Mouse (Mus musculus): ENCODE results near the gene Spock1. TPM values are rescaled to one million over a fixed set of nuclear protein-coding genes. Genes with fewer than 3 reads are reported as not detected.

Gene Spock1
- total RNA-seq, 1 experiment = 0.40 TPM

DNA sequence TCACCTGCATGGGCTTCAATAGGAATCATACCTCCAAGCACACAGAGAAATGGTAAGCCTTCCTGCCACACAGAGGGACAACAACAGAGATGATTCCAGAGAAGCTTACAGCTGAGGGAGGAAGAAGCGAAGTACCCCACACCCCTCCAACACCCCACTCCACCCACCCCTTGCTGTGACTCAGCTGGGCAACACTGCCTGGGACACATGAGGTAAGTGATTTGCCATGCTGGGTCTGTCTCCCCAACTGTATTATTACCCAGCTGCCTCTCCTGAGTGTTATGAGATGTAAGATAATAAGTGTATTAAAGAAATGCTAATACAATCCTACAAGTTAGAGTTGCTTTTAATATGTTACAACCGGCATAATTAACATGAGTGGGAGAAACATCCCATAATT lies 267.2 kb downstream of the Spock1 start:
- Histone ChIP-seq H3K4me1 (ENCODE audit: control insufficient read depth in 2 of 2, insufficient read depth in 2 of 2, low read length in 2 of 2, poor library complexity in 1 of 2) (no peaks in the 10 kb centered on the region), H3K9me3 (ENCODE audit: control insufficient read depth, insufficient read depth, low read depth, low read length) (no peaks in the 10 kb centered on the region), H3K4me3 (ENCODE audit: insufficient read depth in 1 of 2, low read depth in 1 of 2, low read length in 2 of 2, poor library complexity in 1 of 2, severe bottlenecking in 1 of 2) (no peak overlapping the region), H3K27ac (ENCODE audit: insufficient read depth, low read depth, low read length, poor library complexity, severe bottlenecking) (no peak overlapping the region), H3K36me3 (ENCODE audit: control insufficient read depth, insufficient read depth, low read length, poor library complexity, severe bottlenecking) (no peaks in the 10 kb centered on the region), H3K9ac (ENCODE audit: insufficient read depth, low read depth, low read length, poor library complexity, severe bottlenecking) (no peak overlapping the region)
- no peak for DNase-seq (ENCODE audit: low read depth, low spot score)
- in situ Hi-C loops (cut with MboI; ENCODE audit: low sequenced_read_pairs in 2 of 2, unreplicated experiment in 2 of 2) = no loop called here
- TF ChIP-seq MAFK (IDR thresholded peaks at IDR 0.05; ENCODE audit: insufficient read depth, low read depth, low read length) (no peak), HCFC1 (IDR thresholded peaks at IDR 0.05; ENCODE audit: borderline replicate concordance, insufficient read depth, low read length) (no peak), ZC3H11A (IDR thresholded peaks at IDR 0.05; ENCODE audit: borderline replicate concordance, low read depth, low read length) (no peak), CHD2 (IDR thresholded peaks at IDR 0.05; ENCODE audit: low read depth, low read length) (no peak), ZNF384 (IDR thresholded peaks at IDR 0.05; ENCODE audit: low read depth, low read length) (no peak)

DNA sequence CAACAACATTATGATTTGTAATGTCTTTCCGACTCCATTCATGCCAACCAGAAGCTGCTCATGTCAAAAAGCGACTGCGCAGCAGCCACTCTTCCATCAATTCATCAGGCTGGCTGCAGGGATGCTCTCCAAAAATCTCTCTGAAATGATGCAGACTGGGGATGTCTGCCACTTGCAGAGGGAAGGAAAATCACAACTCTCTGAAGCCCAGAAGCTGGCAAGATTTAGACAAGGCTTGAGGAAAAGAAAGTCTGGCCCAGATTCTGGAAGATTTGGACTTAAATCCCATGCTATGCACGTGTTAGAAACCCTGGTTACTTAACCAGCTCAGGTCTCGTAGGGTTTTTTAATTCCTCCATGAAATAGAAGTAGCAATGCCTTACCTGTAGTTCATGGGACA lies 269.3 kb downstream of the Spock1 start:
- no peak overlapping the region for H3K27ac ChIP-seq (ENCODE audit: insufficient read depth, low read depth, low read length, poor library complexity, severe bottlenecking)
- TF ChIP-seq CHD2 (IDR thresholded peaks at IDR 0.05; ENCODE audit: low read depth, low read length) = no peak
- TF ChIP-seq MAFK (IDR thresholded peaks at IDR 0.05; ENCODE audit: insufficient read depth, low read depth, low read length) = no peak
- TF ChIP-seq ZNF384 (IDR thresholded peaks at IDR 0.05; ENCODE audit: low read depth, low read length) = no peak
- TF ChIP-seq HCFC1 (IDR thresholded peaks at IDR 0.05; ENCODE audit: borderline replicate concordance, insufficient read depth, low read length) = no peak
- no peak for TF ChIP-seq ZC3H11A (IDR thresholded peaks at IDR 0.05; ENCODE audit: borderline replicate concordance, low read depth, low read length)
- DNase-seq (ENCODE audit: low read depth, low spot score) = no peak
- in situ Hi-C loops (cut with MboI; ENCODE audit: low sequenced_read_pairs in 2 of 2, unreplicated experiment in 2 of 2) = no loop called here
- H3K9me3 ChIP-seq (ENCODE audit: control insufficient read depth, insufficient read depth, low read depth, low read length) = no peaks in the 10 kb centered on the region
- no peaks in the 10 kb centered on the region for H3K4me1 ChIP-seq (ENCODE audit: control insufficient read depth in 2 of 2, insufficient read depth in 2 of 2, low read length in 2 of 2, poor library complexity in 1 of 2)
- H3K9ac ChIP-seq (ENCODE audit: insufficient read depth, low read depth, low read length, poor library complexity, severe bottlenecking) = no peak overlapping the region
- no peaks in the 10 kb centered on the region for H3K36me3 ChIP-seq (ENCODE audit: control insufficient read depth, insufficient read depth, low read length, poor library complexity, severe bottlenecking)
- no peak overlapping the region for H3K4me3 ChIP-seq (ENCODE audit: insufficient read depth in 1 of 2, low read depth in 1 of 2, low read length in 2 of 2, poor library complexity in 1 of 2, severe bottlenecking in 1 of 2)

DNA sequence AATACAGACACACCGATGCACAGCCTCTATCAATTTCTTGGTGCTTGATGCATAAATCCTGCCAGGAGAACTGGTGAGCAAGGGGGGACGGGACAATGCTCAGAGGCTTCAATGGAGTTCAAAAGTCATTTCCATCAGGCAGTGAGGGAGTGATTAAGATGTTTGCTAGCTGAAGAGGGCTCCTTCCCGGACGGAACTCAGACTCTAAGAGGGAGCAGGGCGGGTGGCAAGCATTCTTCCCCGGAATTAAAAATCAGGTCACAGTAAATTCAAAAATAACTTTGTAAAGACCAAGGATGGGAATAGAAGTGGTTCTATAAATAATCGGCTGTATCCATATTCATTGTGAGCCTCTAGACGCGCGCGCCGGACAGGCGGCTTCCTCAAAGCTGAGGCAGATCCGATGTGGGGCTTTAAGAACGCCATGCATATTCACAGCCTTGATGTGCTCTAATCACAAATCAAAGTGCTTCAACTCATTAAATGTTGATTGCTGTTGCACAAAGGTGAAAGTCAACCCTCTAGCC lies 270.5 kb downstream of the Spock1 start:
- no peaks in the 10 kb centered on the region for H3K4me1 ChIP-seq (ENCODE audit: control insufficient read depth in 2 of 2, insufficient read depth in 2 of 2, low read length in 2 of 2, poor library complexity in 1 of 2)
- no peaks in the 10 kb centered on the region for H3K36me3 ChIP-seq (ENCODE audit: control insufficient read depth, insufficient read depth, low read length, poor library complexity, severe bottlenecking)
- no peak for TF ChIP-seq HCFC1 (IDR thresholded peaks at IDR 0.05; ENCODE audit: borderline replicate concordance, insufficient read depth, low read length)
- no peak for DNase-seq (ENCODE audit: low read depth, low spot score)
- no peak overlapping the region for H3K27ac ChIP-seq (ENCODE audit: insufficient read depth, low read depth, low read length, poor library complexity, severe bottlenecking)
- in situ Hi-C loops (cut with MboI; ENCODE audit: low sequenced_read_pairs in 2 of 2, unreplicated experiment in 2 of 2) = no loop called here
- H3K4me3 ChIP-seq (ENCODE audit: insufficient read depth in 1 of 2, low read depth in 1 of 2, low read length in 2 of 2, poor library complexity in 1 of 2, severe bottlenecking in 1 of 2) = no peak overlapping the region
- no peak overlapping the region for H3K9ac ChIP-seq (ENCODE audit: insufficient read depth, low read depth, low read length, poor library complexity, severe bottlenecking)
- no peaks in the 10 kb centered on the region for H3K9me3 ChIP-seq (ENCODE audit: control insufficient read depth, insufficient read depth, low read depth, low read length)

DNA sequence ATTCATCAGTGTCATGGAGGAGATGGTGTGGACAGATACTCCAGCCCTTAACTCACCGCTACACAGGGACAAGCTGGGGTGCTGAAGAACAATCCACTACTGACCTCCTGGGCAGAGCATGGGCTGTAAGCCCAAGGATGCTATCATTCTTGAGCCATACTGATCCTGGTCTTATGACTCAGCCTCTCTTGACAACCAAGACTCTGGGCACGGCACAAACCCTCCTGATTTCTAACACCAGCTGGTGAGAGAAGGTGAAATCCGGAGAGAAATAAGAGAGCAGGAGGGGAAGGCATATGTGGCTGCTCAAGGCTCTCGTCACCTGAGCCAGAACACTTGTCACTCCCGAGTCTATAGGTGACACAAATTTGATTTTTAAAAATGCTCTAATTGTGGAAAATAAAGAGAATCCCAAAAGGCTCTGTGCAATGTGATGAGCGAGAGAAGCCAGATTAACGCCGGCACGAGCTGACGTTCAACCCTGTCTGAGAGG lies 271.0 kb downstream of the Spock1 start:
- TF ChIP-seq ZC3H11A (IDR thresholded peaks at IDR 0.05; ENCODE audit: borderline replicate concordance, low read depth, low read length) = no peak
- no peak for TF ChIP-seq CHD2 (IDR thresholded peaks at IDR 0.05; ENCODE audit: low read depth, low read length)
- no peak for TF ChIP-seq ZNF384 (IDR thresholded peaks at IDR 0.05; ENCODE audit: low read depth, low read length)
- no peak for TF ChIP-seq MAFK (IDR thresholded peaks at IDR 0.05; ENCODE audit: insufficient read depth, low read depth, low read length)
- TF ChIP-seq HCFC1 (IDR thresholded peaks at IDR 0.05; ENCODE audit: borderline replicate concordance, insufficient read depth, low read length) = no peak

More for the DNA sequence above, 271.0 kb downstream of the Spock1 start:
- Histone ChIP-seq H3K9ac (ENCODE audit: insufficient read depth, low read depth, low read length, poor library complexity, severe bottlenecking) (no peak overlapping the region), H3K27ac (ENCODE audit: insufficient read depth, low read depth, low read length, poor library complexity, severe bottlenecking) (no peak overlapping the region), H3K9me3 (ENCODE audit: control insufficient read depth, insufficient read depth, low read depth, low read length) (no peaks in the 10 kb centered on the region), H3K4me3 (ENCODE audit: insufficient read depth in 1 of 2, low read depth in 1 of 2, low read length in 2 of 2, poor library complexity in 1 of 2, severe bottlenecking in 1 of 2) (no peak overlapping the region), H3K4me1 (ENCODE audit: control insufficient read depth in 2 of 2, insufficient read depth in 2 of 2, low read length in 2 of 2, poor library complexity in 1 of 2) (no peaks in the 10 kb centered on the region), H3K36me3 (ENCODE audit: control insufficient read depth, insufficient read depth, low read length, poor library complexity, severe bottlenecking) (no peaks in the 10 kb centered on the region)
- no peak for DNase-seq (ENCODE audit: low read depth, low spot score)
- in situ Hi-C loops (cut with MboI; ENCODE audit: low sequenced_read_pairs in 2 of 2, unreplicated experiment in 2 of 2) = no loop called here

Measured in ES-E14 (cell line).